Mouse (Mus musculus) right cerebral cortex, postnatal 4 days (tissue): ENCODE results near the gene Jph4.

ENCODE experiments used
- DNase-seq: peaks from one replicate; pipeline ENCODE4 v3.0.0-alpha.2; 2022

The Jph4 gene

GRCm38 (mm10) chr14:55093927-55094326 is 22.8 kb downstream of the Jph4 start:
- DNase-seq, result no peak

DNA sequence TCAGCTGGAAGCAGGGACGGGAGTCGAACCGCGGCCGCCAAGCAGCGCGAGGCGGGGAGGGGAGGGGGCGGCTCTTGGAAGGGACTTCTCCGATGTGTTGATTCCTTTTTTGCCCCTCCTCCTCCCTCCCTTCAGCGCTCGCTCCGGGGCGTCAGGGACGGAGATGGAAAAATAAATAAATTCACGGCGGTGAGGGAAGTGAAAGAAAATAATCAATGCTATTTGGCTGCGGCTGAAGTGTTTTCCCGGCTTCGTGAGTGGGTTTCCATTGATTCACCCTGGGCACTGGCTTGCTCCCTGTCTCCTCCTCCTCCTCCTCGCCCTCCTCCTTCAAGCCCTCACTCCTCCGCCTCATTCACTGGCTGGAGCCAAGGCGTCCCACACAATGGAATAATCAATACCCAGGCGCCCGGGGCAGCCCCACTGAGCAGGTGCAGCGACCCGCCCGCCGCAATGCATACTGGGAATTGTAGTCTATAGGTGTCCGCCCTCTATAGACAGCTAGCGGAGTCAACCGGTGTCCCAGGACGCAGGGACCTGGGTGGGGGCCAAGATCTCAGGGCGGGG is 24.6 kb downstream of the Jph4 start, which contains the start of gene Zfhx2:
Gene Zfhx2 (minus strand): TSS at position 314 of the 567 bp plus-strand sequence.
- DNase-seq, result peak; percentile 89

DNA sequence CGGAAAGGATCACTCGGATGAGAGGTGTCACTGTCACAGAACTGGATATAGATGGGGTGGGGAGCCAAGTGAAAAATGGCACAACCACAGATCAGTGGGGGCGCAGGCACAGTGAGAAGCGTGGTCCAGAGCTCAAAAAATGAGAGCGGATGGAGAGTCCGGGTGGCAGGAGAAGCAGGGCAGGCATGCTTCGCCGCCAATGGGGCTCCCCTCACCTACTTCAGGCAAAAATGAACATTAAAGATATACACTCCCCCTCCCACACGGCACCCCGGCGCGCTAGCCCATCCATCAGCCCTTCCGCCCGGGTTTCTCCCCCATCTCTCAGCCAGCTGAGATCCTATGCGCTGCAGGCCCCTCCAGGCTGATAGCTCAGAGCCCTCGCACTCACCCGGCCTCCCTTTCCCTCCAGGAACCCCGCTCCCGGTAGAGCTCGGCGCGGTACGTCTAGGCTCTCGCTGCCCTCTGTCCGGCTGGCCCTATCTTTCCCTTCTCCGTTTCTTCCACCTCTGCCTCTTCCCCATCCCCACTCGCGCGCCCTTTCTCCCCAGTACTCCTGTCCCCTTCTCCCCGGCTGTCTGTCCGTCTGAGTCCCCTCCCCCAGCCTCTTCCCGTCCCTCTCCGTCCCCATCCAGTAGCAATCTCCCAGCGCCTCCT is 25.4 kb downstream of the Jph4 start:
- DNase-seq, result peak; percentile 54

DNA sequence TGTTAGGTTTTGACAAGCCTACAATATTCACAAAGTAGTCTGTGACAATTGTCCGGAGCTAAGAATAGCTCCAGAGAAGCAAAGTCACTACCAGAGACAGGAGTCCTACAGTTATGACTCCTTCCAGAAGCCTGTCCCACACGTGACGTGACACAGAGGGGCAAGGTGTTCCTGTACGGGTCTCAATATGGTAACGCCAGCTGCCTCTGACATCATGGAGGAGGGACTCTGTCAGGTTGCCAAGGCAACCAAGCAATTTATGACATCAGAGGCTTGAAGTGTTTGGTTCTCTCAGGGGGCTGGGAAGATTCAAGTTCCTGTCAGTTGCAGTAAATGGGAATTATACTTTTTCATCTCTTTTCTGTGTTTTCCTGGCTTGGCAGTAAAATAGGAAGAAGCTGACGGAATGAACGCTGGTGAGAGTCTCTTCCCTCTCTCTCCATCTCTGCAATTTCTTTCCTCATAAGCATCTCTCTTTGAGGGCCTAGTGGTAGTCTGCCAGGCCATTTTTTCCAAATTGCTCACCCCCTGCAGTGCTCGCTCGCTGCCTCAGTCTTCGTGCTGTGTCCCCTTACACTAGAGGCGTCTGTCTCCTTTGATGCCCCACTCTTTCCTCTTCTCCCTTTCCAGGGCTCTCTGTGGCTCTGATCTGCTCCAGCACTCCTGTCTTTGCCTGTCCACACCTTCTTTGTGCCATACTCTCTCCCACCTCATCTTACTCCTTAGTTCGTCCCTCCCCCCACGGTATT is 27.4 kb downstream of the Jph4 start:
- DNase-seq, result peak; percentile 37

DNA sequence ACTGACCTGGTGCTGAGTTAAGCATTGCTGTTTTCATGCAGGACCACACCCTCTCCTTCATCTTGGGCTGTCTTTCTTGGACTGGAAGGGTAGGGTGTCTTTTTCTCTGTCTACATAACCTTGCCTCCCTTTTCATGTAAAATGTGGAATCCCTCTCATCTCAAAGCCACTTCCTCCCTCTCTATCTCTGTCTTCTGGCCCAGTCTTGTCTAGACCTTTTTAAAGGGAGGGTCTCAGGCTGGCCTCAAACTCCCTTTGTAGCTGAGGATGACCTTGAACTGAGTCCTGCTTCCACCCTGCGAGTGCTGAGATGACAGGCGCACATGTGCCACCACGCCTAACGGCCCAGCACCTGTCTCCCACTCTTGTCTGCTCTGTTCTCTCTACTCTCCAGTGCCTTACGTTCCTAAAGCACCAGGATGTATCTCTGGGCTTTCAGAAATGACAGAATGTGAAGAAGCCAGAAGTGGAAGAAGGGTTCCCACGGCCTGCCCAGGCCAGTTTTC is 30.7 kb downstream of the Jph4 start:
- no peak for DNase-seq

DNA sequence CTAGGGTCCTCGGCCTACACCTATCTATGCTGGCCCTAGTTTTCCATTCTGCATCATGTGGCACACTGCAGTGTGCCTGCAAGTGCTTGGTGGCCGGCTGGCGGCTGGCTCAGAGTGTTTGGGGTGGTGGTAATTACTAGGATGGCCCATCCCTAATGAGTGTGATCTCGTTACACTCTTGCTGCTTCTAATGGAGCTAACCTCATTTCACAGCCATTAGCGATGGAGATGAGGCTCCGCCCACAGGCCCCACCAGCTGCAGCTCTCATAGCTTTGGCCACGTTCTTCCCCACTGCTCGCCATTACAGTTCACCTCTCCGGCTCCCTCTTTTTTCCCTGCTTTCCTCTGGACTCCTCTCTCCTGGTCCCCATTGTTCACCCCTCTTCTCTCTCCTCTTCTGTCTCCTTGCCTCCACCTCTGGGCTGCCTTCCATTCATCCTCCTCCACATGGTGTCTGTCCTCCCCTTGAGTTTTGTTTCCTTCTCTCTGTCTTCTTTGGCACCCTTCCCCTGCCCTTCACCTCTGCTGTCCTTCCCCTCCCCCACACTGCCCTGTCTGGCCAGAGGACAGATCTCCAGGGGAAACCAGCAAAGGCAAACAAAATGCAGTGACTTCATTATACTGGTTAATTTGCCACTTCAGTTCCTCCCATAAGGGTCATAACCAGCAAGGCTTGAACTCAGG is 31.3 kb downstream of the Jph4 start:
- peak; percentile 10 for DNase-seq

DNA sequence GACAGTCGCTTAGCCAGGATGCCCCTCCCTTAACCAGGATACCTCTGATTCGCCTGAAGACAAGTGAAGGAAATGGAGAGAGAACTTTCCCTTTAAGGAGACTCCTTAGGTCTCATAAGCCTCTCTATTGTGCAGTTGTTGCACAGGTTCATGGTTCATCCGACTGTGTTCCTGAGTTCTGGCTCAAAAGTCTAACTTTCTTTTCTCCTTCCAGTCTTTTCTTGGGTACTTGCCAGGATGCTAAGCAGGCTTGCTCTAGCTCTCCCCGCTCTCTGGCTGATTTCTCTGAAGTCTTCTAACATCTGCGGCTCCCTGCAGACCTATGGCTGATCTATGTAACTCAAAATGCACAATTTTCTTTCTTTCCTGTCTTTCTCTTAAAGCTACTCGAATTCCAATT is 33.3 kb downstream of the Jph4 start:
- no peak for DNase-seq

DNA sequence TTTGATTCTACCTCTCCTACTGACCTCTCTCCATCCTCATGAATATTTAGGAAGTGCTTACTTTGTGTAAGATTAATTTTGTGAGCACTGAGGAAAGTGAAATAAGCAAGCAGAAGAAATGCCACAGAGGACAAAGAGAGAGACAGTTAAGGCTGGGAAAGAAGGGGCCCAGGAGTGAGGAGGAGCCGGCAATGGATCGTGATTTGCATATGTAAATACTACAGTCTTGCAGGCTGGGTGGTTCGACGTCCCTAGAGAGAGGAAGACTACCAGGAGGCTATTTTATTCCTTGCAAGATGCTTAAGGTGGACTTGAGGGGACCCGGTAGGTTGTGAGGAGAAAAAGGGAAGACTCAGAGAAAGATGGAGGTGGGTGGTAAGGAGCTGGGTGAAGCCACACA is 35.6 kb downstream of the Jph4 start:
- DNase-seq, result no peak

DNA sequence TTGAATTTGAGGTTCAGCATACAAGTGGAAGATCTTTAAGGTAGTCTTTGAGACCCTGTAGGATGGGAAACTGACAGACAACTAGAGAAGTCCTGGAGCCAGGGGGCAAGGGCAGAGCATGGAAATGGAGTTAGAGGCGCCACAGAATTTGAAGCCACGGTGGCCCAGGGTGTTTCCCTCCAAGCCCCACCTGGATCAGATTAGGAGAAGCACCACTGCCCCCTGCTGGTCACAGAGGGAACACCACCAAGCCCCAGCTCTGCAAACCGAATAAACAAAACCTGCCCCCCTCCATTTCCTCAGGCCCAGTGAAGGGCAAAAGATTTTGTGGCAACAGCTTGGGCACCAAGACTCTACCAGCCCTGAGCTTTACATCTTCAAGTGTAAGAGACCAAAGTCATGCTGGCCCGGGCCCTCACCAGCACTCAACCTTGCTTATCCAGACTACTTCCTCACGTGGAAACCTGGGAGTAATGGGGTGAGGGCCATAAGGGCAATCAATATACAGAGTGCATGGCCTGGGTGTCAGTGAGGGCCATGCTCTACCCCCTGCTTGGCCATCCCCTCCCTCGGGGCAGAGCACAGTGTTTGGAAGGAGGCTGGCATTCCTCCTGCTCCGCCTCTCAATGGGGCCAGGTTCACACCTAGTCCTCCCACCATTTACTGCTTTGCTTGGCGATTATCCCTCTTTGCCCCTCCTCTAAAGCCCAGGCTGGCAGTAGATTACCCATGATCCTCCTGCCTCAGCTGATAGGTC is 37.3 kb downstream of the Jph4 start:
- DNase-seq, result peak; percentile 88

DNA sequence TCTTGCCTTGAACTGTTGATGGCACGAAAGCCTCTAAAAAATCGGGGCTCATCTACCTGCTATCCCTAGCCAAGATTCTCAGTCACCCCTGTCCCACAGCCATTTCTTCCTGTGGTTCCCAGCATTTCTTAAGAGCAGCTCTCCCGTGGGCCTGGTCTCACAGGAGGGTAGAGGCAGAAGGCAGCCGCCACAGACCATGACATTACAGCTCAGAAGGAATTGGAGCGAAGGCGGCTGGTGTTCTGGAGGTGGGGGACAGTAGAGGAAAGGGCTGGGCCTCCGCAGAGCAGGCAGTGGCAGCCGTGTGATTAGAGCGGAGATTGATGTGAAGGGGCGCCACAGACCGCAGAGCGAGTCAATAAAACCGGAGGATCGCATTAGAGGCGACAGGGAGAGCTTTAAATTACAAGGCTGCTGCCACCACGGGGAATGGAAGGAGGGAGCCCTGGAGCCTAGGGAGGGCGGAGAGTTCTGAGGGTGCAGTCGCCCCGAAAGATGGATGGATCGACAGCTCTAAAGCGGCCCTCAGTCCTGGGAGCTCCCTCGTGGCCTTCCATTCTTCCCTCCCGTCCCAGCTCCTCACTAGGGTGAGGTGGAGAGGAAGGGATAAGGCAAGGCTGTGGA is 38.3 kb downstream of the Jph4 start:
- DNase-seq, result no peak

GRCm38 (mm10) chr14:55077481-55078365 is 39.0 kb downstream of the Jph4 start:
- DNase-seq, result no peak

DNA sequence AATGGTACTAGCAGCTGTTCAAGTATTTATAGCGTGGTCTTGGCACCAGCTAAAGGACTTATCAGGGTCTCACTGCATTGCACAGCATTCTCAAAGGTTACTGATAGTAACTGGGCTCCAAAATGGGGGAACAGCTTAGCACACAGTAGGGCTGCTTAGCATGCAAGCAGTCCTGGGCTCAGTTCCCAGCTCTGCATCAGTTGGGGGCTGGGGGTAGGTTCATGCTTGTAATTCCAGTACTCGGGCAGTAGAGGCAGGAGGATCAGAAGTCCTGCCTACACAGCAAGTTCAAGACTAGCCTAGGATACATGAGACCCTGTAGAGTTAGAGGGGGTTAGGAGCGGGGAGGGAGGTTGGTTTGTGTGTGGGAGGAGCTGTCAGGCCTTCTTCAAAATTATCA is 39.8 kb downstream of the Jph4 start:
- no peak for DNase-seq

GRCm38 (mm10) chr14:55076224-55076623 is 40.5 kb downstream of the Jph4 start:
- DNase-seq, result peak; percentile 72

DNA sequence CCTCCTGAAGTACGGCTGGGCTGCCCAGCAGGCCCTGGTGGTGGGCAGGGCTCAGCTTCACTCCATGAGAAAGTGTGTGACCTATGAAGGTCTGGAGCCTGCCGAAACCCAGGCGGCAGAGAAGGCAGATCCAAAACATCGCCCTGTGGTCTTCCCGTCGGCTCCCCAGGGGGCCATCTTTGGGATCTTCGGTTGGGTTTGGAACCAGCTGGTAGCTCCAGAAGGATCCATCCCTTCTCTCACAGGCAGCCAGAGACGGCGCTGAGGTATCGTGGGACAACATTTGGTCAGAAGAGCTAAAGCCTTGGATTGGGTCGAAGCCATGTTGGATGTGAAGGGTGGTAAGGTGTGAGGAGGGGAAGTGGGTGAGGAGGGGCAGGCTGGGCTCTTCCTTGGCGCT is 42.3 kb downstream of the Jph4 start:
- no peak for DNase-seq

DNA sequence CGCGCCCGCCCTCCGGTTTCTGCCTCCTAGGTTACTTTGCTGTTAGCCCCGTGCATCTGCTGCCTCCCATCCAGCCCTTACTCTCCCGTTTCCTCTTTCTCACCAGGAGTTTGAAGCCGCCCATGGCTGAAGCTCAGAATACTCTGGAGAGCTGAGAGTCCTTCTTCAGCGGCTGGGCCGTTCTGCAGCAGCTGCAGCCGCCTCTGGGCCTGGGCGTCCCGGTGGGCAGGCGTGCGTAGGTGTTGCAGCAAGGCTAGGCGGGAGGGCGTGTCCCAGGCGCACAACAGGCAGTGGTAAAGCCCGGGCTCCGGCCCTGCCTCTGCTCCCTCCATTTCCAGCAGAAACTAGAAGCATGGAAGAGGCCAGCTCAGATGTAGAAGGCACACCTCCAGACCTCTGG is 45.0 kb downstream of the Jph4 start:
- no peak for DNase-seq

DNA sequence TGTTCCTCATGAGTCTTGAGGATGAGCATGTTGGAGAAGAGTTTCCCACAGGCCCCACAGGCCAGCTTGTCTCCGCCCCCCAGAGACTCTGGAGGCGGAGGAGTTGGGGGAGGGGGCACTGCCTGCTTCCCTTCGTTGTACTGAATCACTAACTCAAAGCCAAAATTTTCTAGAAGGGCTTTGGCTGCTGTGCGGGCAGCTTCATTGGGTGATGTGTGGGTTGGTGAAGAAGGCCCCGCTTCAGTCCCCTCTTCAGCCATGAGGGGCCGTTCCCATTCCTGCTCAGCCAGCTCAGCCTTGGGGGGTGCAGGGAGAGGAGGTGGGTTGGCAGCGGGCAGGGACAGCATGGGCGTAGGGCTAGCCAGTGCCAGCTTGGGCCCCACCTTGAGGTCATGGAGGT is 50.7 kb downstream of the Jph4 start:
- no peak for DNase-seq

DNA sequence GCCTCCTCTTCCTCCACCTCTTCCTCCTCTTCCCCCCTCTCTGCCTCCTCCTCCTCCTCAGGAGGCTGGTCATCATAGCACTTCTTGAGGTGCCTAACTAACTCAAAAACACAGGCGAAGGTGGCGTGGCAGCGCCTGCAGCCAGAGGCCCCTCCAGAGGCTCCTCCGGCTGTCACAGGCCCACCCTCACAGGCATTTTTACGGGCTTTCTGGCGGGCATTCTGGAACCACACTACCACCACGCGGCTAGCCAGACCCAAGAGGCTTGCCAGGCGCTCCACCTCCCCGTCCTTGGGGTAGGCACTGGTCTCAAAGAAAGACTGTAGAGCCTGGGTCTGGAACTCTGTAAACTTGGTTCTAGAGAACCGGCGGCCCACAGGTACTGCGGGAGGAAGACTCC is 51.3 kb downstream of the Jph4 start:
- no peak for DNase-seq

GRCm38 (mm10) chr14:55064481-55065370 is 52.0 kb downstream of the Jph4 start:
- DNase-seq, result no peak

DNA sequence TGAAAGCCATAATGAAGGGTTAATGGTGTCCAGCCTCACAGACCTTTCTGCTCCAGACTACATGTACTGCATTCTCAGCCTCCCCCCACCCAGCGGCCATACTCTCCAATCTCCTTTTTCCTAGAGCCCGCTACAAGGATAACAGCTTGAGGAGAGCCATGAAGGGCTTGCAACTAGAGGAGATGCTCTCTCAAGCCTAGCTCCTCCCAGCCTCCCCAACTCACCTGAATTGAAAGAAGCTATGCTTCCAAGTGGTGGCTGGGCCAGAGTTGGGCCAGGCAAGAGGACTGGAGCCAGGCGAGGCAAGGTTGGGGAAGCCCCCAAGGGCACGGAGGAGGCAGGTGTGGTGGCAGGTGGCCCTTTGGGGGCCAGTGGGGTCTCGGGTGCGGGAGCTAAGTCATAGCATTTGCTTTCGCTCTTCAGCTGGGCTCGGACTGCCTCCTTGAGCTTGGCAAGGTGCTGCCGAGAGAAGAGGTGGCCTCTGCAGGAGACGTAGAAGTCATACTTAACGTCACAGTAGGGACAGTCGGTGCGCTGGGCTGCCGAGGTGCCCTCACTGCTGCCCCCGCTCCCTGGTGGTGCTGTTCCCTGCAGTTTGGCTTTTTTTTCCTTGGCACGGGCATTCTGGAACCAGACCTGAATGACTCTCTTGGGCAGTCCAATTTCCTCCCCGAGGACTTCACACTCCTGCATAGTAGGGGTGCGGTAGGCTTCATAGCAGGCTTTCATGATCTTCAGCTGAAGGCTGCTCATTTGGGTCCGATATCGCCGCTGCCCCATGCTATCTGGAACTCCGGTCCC is 53.0 kb downstream of the Jph4 start:
- no peak for DNase-seq
